10 mouse cellular contexts compared by ENCODE assay signal in the genomic region with DNA sequence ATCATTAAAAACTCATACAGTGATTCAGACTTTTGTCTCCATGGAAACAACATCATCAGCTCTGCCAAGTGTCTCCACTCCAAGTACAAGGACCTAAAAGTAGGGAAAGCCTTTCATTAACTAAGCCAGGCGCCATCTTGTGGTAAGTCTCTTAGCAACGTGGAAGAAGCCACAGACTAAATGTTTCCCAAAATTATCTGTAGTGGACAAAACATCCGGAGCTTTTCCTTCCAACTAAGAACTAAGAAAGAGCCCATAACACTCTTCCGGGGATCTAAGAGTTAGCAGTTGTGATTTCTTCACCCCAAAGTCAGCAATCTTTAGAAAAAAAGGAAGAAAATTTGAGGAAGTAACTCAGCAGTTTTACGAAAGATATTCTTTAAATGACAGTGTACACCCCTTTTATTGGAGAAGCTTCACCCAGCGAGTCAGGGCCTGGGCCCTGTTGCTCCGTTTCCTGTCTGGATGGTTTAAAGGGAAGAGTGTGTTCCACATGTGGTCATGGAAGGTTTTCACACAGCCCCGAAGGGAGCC. TPM values are rescaled to one million over a fixed set of nuclear protein-coding genes. Genes with fewer than 3 reads are reported as not detected.
A peak's percentile ranks its signal among the peaks of the same experiment; 100 is the strongest.
DNase-seq lines count a peak whose midpoint lies in the region; ATAC-seq and TF ChIP-seq lines count a peak whose summit lies in the region.
"Had no signal": no experiment of that assay in that cellular context is flagged by ENCODE, and none has a peak within 500 bp of the region (broad histone marks: within the 10 kb centered on the region; RNA-seq: fewer than 3 reads in every experiment).

No protein-coding gene starts in this region.

- no peaks in the 10 kb centered on the region for H3K36me3 ChIP-seq in heart, embryonic 11.5 days (ENCODE audit: control insufficient read depth, insufficient read depth, low read length)
- H3K36me3 ChIP-seq in ES-Bruce4 (ENCODE audit: control insufficient read depth, insufficient read depth, low read length, poor library complexity, severe bottlenecking) = no peaks in the 10 kb centered on the region
- no peaks in the 10 kb centered on the region for H3K36me3 ChIP-seq in midbrain, embryonic 11.5 days (ENCODE audit: control insufficient read depth, insufficient read depth, low read length)
- H3K36me3 ChIP-seq: embryonic facial prominence, embryonic 12.5 days; midbrain, embryonic 12.5 days had no signal

- ATAC-seq in heart, embryonic 11.5 days (replicated peaks; ENCODE audit: insufficient number of reproducible peaks, low FRiP score, low TSS enrichment) = no peak
- no peak for ATAC-seq in midbrain, embryonic 11.5 days (ENCODE audit: low FRiP score)

- H3K9ac ChIP-seq in heart, embryonic 11.5 days (ENCODE audit: low read depth, low read length) = no peak overlapping the region
- H3K9ac ChIP-seq in ES-Bruce4 (ENCODE audit: low read depth, poor library complexity, severe bottlenecking) = no peak overlapping the region
- no peak overlapping the region for H3K9ac ChIP-seq in midbrain, embryonic 11.5 days (ENCODE audit: low read length)
- H3K9ac ChIP-seq: embryonic facial prominence, embryonic 12.5 days; midbrain, embryonic 12.5 days had no signal

- TF ChIP-seq CTCF in ES-Bruce4 (IDR thresholded peaks at IDR 0.05; ENCODE audit: low read depth, low read length) = peak; percentile 17

- H3K4me1 ChIP-seq in heart, embryonic 11.5 days (ENCODE audit: control insufficient read depth, insufficient read depth, low read length) = no peaks in the 10 kb centered on the region
- no peaks in the 10 kb centered on the region for H3K4me1 ChIP-seq in ES-Bruce4 (ENCODE audit: control insufficient read depth, insufficient read depth, low read length)
- no peaks in the 10 kb centered on the region for H3K4me1 ChIP-seq in midbrain, embryonic 11.5 days (ENCODE audit: control insufficient read depth, insufficient read depth, low read length)
- H3K4me1 ChIP-seq: embryonic facial prominence, embryonic 12.5 days; midbrain, embryonic 12.5 days had no signal

- no peak overlapping the region for H3K27ac ChIP-seq in heart, embryonic 11.5 days (ENCODE audit: low read depth, low read length)
- no peak overlapping the region for H3K27ac ChIP-seq in ES-Bruce4 (ENCODE audit: insufficient read depth, low read length)
- H3K27ac ChIP-seq in midbrain, embryonic 11.5 days (ENCODE audit: low read depth, low read length) = no peak overlapping the region
- H3K27ac ChIP-seq: embryonic facial prominence, embryonic 12.5 days; midbrain, embryonic 12.5 days had no signal

- H3K27me3 ChIP-seq in heart, embryonic 11.5 days (ENCODE audit: control insufficient read depth, insufficient read depth, low read length) = no peaks in the 10 kb centered on the region
- H3K27me3 ChIP-seq in ES-Bruce4 (ENCODE audit: control insufficient read depth, insufficient read depth, low read length, poor library complexity, severe bottlenecking) = no peaks in the 10 kb centered on the region
- H3K27me3 ChIP-seq in midbrain, embryonic 11.5 days (ENCODE audit: control insufficient read depth, insufficient read depth, low read length) = no peaks in the 10 kb centered on the region
- H3K27me3 ChIP-seq: embryonic facial prominence, embryonic 12.5 days; midbrain, embryonic 12.5 days had no signal

- H3K4me3 ChIP-seq in heart, embryonic 11.5 days (ENCODE audit: low read depth, low read length) = no peak overlapping the region
- no peak overlapping the region for H3K4me3 ChIP-seq in ES-Bruce4 (ENCODE audit: low read depth, low read length)
- no peak overlapping the region for H3K4me3 ChIP-seq in midbrain, embryonic 11.5 days (ENCODE audit: low read depth, low read length)
- H3K4me3 ChIP-seq: embryonic facial prominence, embryonic 12.5 days; midbrain, embryonic 12.5 days had no signal

- TF ChIP-seq EP300 in ES-Bruce4 (IDR thresholded peaks at IDR 0.05; ENCODE audit: insufficient read depth, low read depth, low read length) = no peak

- H3K4me2 ChIP-seq in heart, embryonic 11.5 days = no peak overlapping the region
- no peak overlapping the region for H3K4me2 ChIP-seq in midbrain, embryonic 11.5 days
- H3K4me2 ChIP-seq: embryonic facial prominence, embryonic 12.5 days; midbrain, embryonic 12.5 days had no signal

- no peak for TF ChIP-seq POLR2A in ES-Bruce4 (IDR thresholded peaks at IDR 0.05; ENCODE audit: insufficient read depth, low read length)

- WGBS in heart, embryonic 11.5 days (ENCODE audit: insufficient replicate concordance) = 51% methylated on average over 8 of the region's 8 CpGs
- WGBS in midbrain, embryonic 11.5 days = 57% methylated on average over 8 of the region's 8 CpGs

- no peaks in the 10 kb centered on the region for H3K9me3 ChIP-seq in heart, embryonic 11.5 days (replicated peaks; ENCODE audit: control insufficient read depth, low read length)
- H3K9me3 ChIP-seq in ES-Bruce4 (replicated peaks; ENCODE audit: control insufficient read depth, insufficient read depth, low read length, poor library complexity, severe bottlenecking) = no peaks in the 10 kb centered on the region
- H3K9me3 ChIP-seq in midbrain, embryonic 11.5 days (ENCODE audit: control insufficient read depth, low read length) = no peaks in the 10 kb centered on the region
- H3K9me3 ChIP-seq: embryonic facial prominence, embryonic 12.5 days; midbrain, embryonic 12.5 days had no signal

- peak; percentile 55 to 69 for DNase-seq in heart, adult 18-20 months
- DNase-seq in cerebellum, adult 11-12 months = peak; percentile 17
- peak; percentile 15 for DNase-seq in gastrocnemius, postnatal 10 days
- peak; percentile 66 for DNase-seq in left cerebral cortex, adult 11 months (ENCODE audit: low spot score)
- peak; percentile 85 for DNase-seq in midbrain, embryonic 11.5 days (ENCODE audit: low spot score, missing footprints)
- DNase-seq in ovary, postnatal 36 days (ENCODE audit: low spot score) = no peak

RNA-seq across cellular contexts. Expression of a gene that starts 56.5 kb away (rescaled TPM):
- 1 to 10 TPM; 3.9 to 4.8 TPM for total RNA-seq in heart, adult 18-20 months (2021)
- 1.4 and 2.9 TPM in 2 replicates for polyA plus RNA-seq in heart, embryonic 11.5 days (2014; fragmentation: Nextera tagmentation; extraction: Ambion mirVana)
- 3.2 and 5.9 TPM in 2 replicates for polyA plus RNA-seq in ES-Bruce4 (2011; ENCODE audit: insufficient read depth, insufficient read length, low read depth, missing spikeins)
- total RNA-seq in gastrocnemius, postnatal 10 days (2021) = 1 to 10 TPM; 2.4 to 5.0 TPM
- polyA plus RNA-seq in midbrain, embryonic 11.5 days (2014; fragmentation: Nextera tagmentation; extraction: Ambion mirVana) = 1.8 and 2.0 TPM in 2 replicates
